Mouse (Mus musculus) kidney, adult 9 months (tissue): Measurements from ENCODE around the gene Zeb2.

Experiments used
- DNase-seq: peaks from one replicate; pipeline ENCODE4 v3.0.0; 2022

The Zeb2 gene

GRCm38 (mm10) chr2:44979042-44979721 lies 138.0 kb downstream of the Zeb2 start:
- no peak for DNase-seq

GRCm38 (mm10) chr2:44978038-44978437 lies 139.2 kb downstream of the Zeb2 start:
- DNase-seq: no peak

- DNase-seq: no peak
Observed at GRCm38 (mm10) chr2:44977556-44977955, 139.6 kb downstream of the Zeb2 start.

GRCm38 (mm10) chr2:44977051-44977450 lies 140.1 kb downstream of the Zeb2 start:
- no peak for DNase-seq

GRCm38 (mm10) chr2:44976484-44976883 lies 140.7 kb downstream of the Zeb2 start:
- DNase-seq: no peak

- no peak for DNase-seq
Observed at GRCm38 (mm10) chr2:44973828-44974227, 143.4 kb downstream of the Zeb2 start.

- no peak for DNase-seq
Observed at GRCm38 (mm10) chr2:44970087-44970646, 147.0 kb downstream of the Zeb2 start.

GRCm38 (mm10) chr2:44969640-44970039 lies 147.6 kb downstream of the Zeb2 start:
- no peak for DNase-seq

GRCm38 (mm10) chr2:44969226-44969625 lies 148.0 kb downstream of the Zeb2 start:
- DNase-seq: no peak

GRCm38 (mm10) chr2:44965834-44966555 lies 151.2 kb downstream of the Zeb2 start:
- no peak for DNase-seq

GRCm38 (mm10) chr2:44962620-44963019 lies 154.6 kb downstream of the Zeb2 start:
- no peak for DNase-seq

GRCm38 (mm10) chr2:44961192-44961591 lies 156.0 kb downstream of the Zeb2 start:
- no peak for DNase-seq

- no peak for DNase-seq
Observed at GRCm38 (mm10) chr2:44960561-44960960, 156.6 kb downstream of the Zeb2 start.

GRCm38 (mm10) chr2:44957329-44957797 lies 159.8 kb downstream of the Zeb2 start:
- DNase-seq: no peak

GRCm38 (mm10) chr2:44956232-44956631 lies 161.0 kb downstream of the Zeb2 start:
- peak; percentile 13 for DNase-seq

- DNase-seq: no peak
Observed at GRCm38 (mm10) chr2:44955506-44955905, 161.7 kb downstream of the Zeb2 start.

- no peak for DNase-seq
Observed at GRCm38 (mm10) chr2:44954180-44954579, 163.0 kb downstream of the Zeb2 start.

- peak; percentile 82 for DNase-seq
Observed at GRCm38 (mm10) chr2:44952830-44953422, 164.3 kb downstream of the Zeb2 start.

- peak; percentile 82 for DNase-seq
Observed at GRCm38 (mm10) chr2:44951651-44952213, 165.5 kb downstream of the Zeb2 start.

GRCm38 (mm10) chr2:44944689-44945088 lies 172.5 kb downstream of the Zeb2 start:
- no peak for DNase-seq
